Mouse (Mus musculus) ES-E14 (cell line): ENCODE data around the gene Slc25a54.

Experiments
- HCFC1 ChIP-seq: IDR thresholded peaks from 2 replicates; pipeline ENCODE4 v1.6.1; 2012; ENCODE audit warnings: low read length, inconsistent platforms, borderline replicate concordance; ENCODE audit not compliant: insufficient read depth
- ZC3H11A ChIP-seq: IDR thresholded peaks from 2 replicates; pipeline ENCODE4 v1.6.1; 2012; ENCODE audit warnings: low read depth, mild to moderate bottlenecking, inconsistent platforms, low read length, borderline replicate concordance
- ZNF384 ChIP-seq: IDR thresholded peaks from 2 replicates; pipeline ENCODE4 v1.6.1; 2012; ENCODE audit warnings: low read depth, low read length, inconsistent platforms

- TF ChIP-seq HCFC1 (no peak), ZNF384 (no peak), ZC3H11A (no peak)
Measured at GRCm38 (mm10) chr3:109157481-109157880, 77.2 kb downstream of the Slc25a54 start.
